Mouse (Mus musculus) heart, adult 11 months (tissue): ENCODE data around the gene Gmip.
A peak's percentile ranks its signal among the peaks of the same experiment; 100 is the strongest.

Experiments
- DNase-seq: peaks from one replicate; pipeline ENCODE4 v3.0.0; 2022

The Gmip gene

DNA sequence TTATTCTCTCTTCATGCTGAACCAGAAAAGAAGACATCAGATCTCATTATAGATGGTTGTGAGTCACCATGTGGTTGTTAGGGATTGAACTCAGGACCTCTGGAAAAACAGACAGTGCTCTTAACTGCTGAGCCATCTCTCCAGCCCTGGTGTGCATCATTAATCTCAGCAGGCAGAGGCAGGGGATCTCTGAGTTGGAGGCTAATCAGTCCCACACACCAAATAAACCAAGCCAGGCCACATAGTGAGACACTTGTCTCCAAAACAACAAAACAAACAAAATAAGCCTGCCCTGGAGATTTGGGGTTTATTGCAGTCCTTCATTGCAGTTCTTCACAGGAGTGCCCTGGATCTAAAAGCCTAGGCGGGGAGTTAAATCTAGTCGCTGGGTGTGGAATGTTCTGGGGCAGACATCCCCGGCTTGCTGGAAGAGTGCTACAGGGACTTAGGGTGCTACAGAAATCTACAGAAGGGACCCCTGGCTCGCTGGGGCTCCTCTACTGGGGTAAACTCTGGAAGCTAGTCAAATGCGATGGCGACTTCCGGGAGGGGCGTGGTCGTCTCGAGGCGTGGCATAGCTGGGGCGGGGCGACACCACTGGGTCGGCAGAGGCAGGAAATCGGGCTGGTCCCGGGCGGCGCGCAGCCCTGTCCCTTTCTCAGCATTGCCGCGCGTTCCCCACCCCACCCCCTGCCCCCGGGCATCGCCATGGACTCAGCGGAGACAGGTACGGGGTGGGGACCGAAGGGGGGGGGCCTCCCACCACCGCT is at the start of gene Gmip:
Gene Gmip, plus strand, starts transcription at position 586 of the 770 bp plus-strand sequence.
- peak; percentile 99 for DNase-seq

DNA sequence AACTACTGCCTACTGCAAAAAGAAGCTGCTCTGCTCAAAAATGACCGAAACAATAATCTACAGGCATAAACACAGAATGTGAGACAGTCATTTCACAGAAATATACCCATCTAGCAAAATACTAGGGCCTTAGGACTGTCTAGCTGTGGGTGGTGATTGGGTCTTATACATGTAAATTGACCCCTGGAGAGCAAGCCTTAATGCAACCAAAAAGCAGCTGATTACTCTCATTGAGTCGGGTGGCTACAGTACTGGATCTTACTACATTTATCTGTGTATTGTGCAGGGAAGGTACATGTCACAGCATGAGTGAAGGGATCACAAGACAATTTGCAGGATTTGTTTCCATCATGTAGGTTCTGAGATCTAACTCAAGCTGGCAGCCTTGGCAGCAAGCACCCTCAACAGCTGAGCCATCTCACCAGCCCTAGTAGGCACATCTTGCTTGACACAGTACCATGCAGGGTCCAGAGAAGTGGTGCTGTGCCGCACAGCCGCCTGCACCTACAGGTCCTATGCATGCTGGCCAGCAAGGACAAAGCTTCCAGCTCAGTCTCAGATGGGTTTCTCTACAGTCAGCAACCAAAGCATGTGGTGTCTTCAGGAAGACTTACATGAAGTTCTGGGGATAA is 46.5 kb upstream of the Gmip start:
- peak; percentile 76 for DNase-seq

- peak; percentile 62 for DNase-seq
Observed at GRCm38 (mm10) chr8:69771221-69771620, 37.3 kb upstream of the Gmip start.

- peak; percentile 62 for DNase-seq
Observed at GRCm38 (mm10) chr8:69772106-69772505, 36.4 kb upstream of the Gmip start.

GRCm38 (mm10) chr8:69774503-69775148 is 33.9 kb upstream of the Gmip start, which contains the start of gene Gm20422:
Gm20422 (minus strand) TSS chr8:69774886.
- DNase-seq: peak; percentile 99

GRCm38 (mm10) chr8:69775149-69775534 is 33.3 kb upstream of the Gmip start:
- DNase-seq: no peak

- peak; percentile 79 for DNase-seq
Observed at GRCm38 (mm10) chr8:69777111-69777510, 31.4 kb upstream of the Gmip start.

- DNase-seq: peak; percentile 69
Observed at GRCm38 (mm10) chr8:69789105-69789504, 19.4 kb upstream of the Gmip start.

GRCm38 (mm10) chr8:69789731-69790130 is 18.7 kb upstream of the Gmip start:
- DNase-seq: peak; percentile 71

DNA sequence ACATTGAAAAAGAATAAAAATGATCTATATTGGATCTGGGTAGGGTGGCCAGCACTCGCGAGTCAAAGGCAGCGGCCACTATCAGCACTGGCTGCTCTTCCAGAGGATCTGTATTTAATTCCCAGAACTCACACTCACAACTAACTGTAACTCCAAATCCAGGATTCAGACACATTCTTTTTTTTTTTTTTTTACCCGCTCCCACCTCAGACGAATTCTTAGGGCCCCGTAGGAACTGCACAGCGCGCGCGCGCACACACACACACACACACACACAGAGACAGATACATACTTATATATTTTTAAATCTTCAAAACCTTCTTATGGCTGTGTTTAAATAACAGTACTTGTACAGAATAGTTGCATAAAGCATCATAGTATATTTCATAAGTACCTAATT is 18.1 kb upstream of the Gmip start:
- peak; percentile 66 for DNase-seq

DNA sequence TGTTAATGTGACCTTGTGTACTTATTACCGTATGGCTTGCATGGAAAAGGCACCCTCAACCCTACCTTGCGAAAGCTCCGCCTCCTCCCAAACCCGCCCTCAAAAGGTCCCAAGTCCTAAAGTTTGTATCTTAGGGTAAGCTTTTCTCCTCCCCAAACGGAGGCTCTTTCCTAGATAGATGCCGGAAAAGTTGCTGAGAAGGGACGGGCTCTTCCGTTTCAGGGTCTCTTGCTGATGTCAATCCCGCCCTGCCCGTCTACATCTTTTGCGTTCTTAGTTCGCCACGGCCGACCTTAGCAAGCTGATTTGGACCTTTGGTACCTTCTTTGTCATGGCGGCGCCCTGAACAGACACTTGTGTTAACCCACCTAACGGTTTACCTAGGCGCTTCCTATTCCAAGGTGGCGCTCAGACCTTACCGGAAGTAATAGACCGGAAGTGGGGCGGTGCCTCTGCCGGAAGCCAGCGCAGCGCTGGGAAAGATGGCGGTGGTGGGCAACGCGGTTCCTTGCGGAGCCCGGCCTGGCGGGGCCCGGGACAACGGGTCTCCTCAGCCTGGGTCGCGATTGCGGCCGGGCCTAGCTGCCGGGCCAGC is 17.6 kb upstream of the Gmip start, which contains the start of the genes Atp13a1 and Zfp866:
Gene Atp13a1, plus strand, starts transcription at position 391 of the 595 bp plus-strand sequence.
Gene Zfp866, minus strand, starts transcription at position 406 of the 595 bp plus-strand sequence.
- DNase-seq: peak; percentile 98

DNA sequence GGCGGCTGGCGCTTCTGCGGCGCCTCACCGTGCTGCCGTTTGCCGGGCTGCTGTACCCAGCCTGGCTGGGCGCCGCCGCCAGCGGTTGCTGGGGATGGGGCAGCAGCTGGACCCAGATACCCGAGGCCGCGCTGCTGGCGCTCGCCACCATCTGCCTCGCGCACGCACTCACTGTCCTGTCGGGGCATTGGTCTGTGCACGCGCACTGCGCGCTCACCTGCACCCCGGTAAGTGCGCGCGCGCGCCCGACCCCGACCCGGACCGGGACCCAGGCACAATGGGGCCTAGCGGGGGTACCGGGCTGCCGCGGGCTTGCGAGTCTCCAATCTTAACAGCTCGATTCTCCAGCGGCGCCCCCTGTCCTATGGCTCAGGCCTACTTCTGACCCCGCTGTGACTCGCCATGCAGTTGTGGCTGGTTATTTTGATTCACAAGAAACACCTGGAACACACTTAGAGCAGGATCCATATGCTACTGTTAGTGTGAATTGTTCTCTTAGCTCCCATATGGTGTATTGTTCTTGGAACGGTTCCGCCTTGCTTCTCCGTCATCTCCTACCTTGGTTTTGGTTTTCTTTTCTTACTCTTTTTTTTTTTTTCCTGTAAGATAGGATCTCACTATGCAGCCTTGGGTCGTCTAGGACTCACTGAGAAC is 16.9 kb upstream of the Gmip start:
- peak; percentile 96 for DNase-seq

DNA sequence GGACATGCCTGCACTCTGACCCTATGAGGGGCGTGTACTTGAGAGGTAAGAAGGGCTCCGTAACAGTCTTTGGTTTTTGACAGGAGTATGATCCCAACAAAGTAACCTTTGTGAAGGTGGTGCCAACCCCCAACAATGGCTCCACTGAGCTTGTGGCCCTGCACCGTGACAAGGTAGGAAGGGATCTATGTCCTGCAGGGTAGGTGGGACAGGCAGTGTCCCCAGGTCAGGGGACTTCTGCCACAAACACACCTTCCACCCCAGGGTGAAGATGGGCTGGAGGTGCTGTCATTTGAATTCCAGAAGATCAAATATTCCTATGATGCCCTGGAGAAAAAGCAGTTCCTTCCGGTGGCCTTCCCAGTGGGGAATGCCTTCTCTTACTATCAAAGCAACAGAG is 14.8 kb upstream of the Gmip start:
- DNase-seq: peak; percentile 72

GRCm38 (mm10) chr8:69794096-69794495 is 14.4 kb upstream of the Gmip start:
- DNase-seq: peak; percentile 82

DNA sequence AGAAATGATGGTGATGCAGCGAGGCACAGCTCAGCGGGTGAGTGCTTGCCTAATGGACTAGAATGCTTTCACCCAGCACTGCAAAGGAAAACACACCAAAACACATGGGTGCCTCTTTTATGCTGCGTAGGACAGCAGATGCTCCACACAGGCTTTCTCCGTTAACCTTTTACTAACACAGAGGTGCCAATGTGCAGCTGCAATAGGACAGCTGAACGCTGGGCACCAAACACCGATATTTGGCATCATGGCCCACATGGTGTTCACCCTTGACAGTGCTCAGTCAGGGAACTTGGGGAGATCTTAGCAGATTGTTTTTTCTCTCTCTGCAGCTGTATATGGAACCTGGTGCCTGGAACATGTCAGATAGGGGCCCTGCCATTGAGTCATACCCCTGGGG is 13.6 kb upstream of the Gmip start:
- peak; percentile 68 for DNase-seq

- peak; percentile 83 for DNase-seq
Observed at GRCm38 (mm10) chr8:69796721-69797345, 11.6 kb upstream of the Gmip start.

DNA sequence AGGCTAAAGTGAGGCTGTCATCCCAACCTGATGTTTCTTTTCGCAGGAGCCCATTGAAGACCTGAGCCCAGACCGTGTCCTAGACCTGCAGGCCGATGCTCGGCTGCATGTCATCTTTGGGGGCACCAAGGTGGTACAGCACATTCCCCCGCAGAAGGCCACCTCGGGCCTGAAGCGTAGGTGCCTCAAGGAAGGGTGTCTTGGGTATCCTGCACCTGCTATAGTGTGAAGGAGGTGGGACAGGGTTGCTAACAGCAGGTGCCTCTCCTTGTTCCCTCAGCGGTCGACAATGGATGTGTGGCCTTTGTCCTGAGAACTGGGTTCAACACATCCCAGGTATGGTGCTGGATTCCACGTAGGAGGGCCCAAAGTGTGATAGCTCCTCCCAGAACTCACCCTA is 10.8 kb upstream of the Gmip start:
- DNase-seq: peak; percentile 70

DNA sequence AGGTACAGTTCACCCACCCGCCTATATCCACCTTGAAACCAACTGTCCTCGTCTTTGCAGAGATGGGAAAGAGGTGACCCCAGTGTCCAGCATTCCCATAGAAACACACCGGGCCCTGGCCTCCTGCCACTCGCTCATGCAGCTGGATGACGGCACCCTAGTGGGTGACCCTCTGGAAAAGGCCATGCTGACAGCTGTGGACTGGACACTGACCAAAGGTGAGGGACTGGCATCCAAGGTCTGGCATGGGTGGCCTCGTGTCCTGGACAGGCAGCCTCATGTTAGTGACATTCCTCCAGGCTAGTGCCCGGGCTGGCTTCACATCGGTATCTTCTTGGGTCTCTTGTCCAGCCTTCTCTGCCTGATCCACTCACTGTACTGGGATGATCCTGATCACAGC is 9.2 kb upstream of the Gmip start:
- peak; percentile 81 for DNase-seq

- peak; percentile 78 for DNase-seq
Observed at GRCm38 (mm10) chr8:69799946-69800345, 8.5 kb upstream of the Gmip start.

DNA sequence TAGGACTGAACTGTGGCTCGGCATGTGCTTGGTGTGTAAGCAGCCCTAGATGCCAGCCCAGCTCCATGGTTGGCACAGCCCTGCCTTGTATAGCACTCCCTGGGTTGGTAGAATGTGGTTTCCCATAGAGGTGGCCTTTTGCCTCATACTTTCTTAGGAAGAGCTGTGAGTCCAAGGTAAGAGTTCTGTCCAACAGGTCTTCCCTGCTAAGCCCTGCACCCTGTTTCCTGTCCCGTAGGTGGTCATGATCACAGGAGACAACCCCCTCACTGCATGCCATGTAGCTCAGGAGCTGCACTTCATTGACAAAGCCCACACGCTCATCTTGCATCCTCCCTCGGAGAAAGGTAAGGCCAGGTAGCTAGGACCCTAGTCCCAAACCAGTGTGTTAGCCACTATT is 6.7 kb upstream of the Gmip start:
- DNase-seq: no peak

GRCm38 (mm10) chr8:69802216-69802615 is 6.3 kb upstream of the Gmip start:
- DNase-seq: peak; percentile 77

- peak; percentile 85 for DNase-seq
Observed at GRCm38 (mm10) chr8:69803366-69803765, 5.1 kb upstream of the Gmip start.
